Mouse (Mus musculus) ES-E14 (cell line): ENCODE measurements around the gene Madcam1. TPM values are rescaled to one million over a fixed set of nuclear protein-coding genes. Genes with fewer than 3 reads are reported as not detected.

Experiments
- DNase-seq: peaks from one replicate; pipeline ENCODE4 v3.0.0-alpha.2; 2013; ENCODE audit warnings: low read depth, low spot score
- H3K27ac ChIP-seq: 2 replicates; pipeline ENCODE4 v1.5.1; 2012; ENCODE audit warnings: low read depth, mild to moderate bottlenecking, low read length, moderate library complexity, mixed read lengths; ENCODE audit not compliant: poor library complexity, insufficient read depth, severe bottlenecking
- H3K36me3 ChIP-seq: 2 replicates; pipeline ENCODE4 v1.6.1; 2012; ENCODE audit warnings: mild to moderate bottlenecking, low read length, moderate library complexity, mixed read lengths; ENCODE audit not compliant: control insufficient read depth, poor library complexity, insufficient read depth, severe bottlenecking
- H3K4me1 ChIP-seq, 2 experiments: fragments of 150-350 bp in 1 of 2; sonication (generic) in 1 of 2; 2 replicates each; pipeline ENCODE4 v1.6.1; 2012; ENCODE audit warnings: low read length in 2 of 2, mild to moderate bottlenecking in 1 of 2, mixed read lengths in 1 of 2; ENCODE audit not compliant: control insufficient read depth in 2 of 2, insufficient read depth in 2 of 2, poor library complexity in 1 of 2
- H3K4me3 ChIP-seq, 2 experiments: fragments of 150-350 bp in 1 of 2; sonication (generic) in 1 of 2; 2 replicates each; pipeline ENCODE4 v1.5.1; 2012; ENCODE audit warnings: low read length in 2 of 2, low read depth in 1 of 2, mild to moderate bottlenecking in 1 of 2, mixed read lengths in 1 of 2; ENCODE audit not compliant: insufficient read depth in 1 of 2, poor library complexity in 1 of 2, severe bottlenecking in 1 of 2
- H3K9ac ChIP-seq: 2 replicates; pipeline ENCODE4 v1.6.1; 2012; ENCODE audit warnings: low read depth, mild to moderate bottlenecking, low read length, mixed read lengths; ENCODE audit not compliant: poor library complexity, insufficient read depth, severe bottlenecking
- H3K9me3 ChIP-seq: fragments of 150-350 bp; sonication (generic); 2 replicates; pipeline ENCODE4 v1.6.1; 2012; ENCODE audit warnings: low read depth, mild to moderate bottlenecking, low read length; ENCODE audit not compliant: control insufficient read depth, insufficient read depth
- CHD2 ChIP-seq: IDR thresholded peaks from 2 replicates; pipeline ENCODE4 v1.6.1; 2014; ENCODE audit warnings: mild to moderate bottlenecking, low read depth, low read length, inconsistent platforms
- HCFC1 ChIP-seq: IDR thresholded peaks from 2 replicates; pipeline ENCODE4 v1.6.1; 2012; ENCODE audit warnings: low read length, inconsistent platforms, borderline replicate concordance; ENCODE audit not compliant: insufficient read depth
- MAFK ChIP-seq: IDR thresholded peaks from 2 replicates; pipeline ENCODE4 v1.6.1; 2014; ENCODE audit warnings: mild to moderate bottlenecking, low read depth, low read length, inconsistent platforms; ENCODE audit not compliant: insufficient read depth
- ZC3H11A ChIP-seq: IDR thresholded peaks from 2 replicates; pipeline ENCODE4 v1.6.1; 2012; ENCODE audit warnings: low read depth, mild to moderate bottlenecking, inconsistent platforms, low read length, borderline replicate concordance
- ZNF384 ChIP-seq: IDR thresholded peaks from 2 replicates; pipeline ENCODE4 v1.6.1; 2012; ENCODE audit warnings: low read depth, low read length, inconsistent platforms
- in situ Hi-C, 2 experiments: fragments of 600-800 bp; cut with MboI; formaldehyde crosslinking; loops; one replicate each; pipeline ENCODE4 v1.15.1; 2025; ENCODE audit warnings: low sequenced_read_pairs in 2 of 2, inconsistent platforms in 1 of 2; ENCODE audit not compliant: unreplicated experiment in 2 of 2
- total RNA-seq: library from RNA; depleted of rRNA; stranded (reverse); fragments of 300-350 nt; gene quantifications from 2 replicates; pipeline ENCODE4 v1.2.3, GENCODE M21; 2012

Madcam1 gene
- total RNA-seq, 1 experiment = 2.7 TPM

GRCm38 (mm10) chr10:79665051-79665450, 692 bp downstream of the Madcam1 start:
- Histone ChIP-seq H3K36me3 (no peaks in the 10 kb centered on the region), H3K9ac (no peak overlapping the region), H3K27ac (no peak overlapping the region), H3K9me3 (no peaks in the 10 kb centered on the region), H3K4me3 (peak overlapping the region in 1 of 2 experiments; percentile 43; a peak in 1 of 4 replicates), H3K4me1 (peaks cover 4 to 25% of the 10 kb centered on the region in 2 experiments; a peak in 3 of 4 replicates)
- no peak for TF ChIP-seq HCFC1
- TF ChIP-seq ZC3H11A = no peak
- no peak for TF ChIP-seq ZNF384
- TF ChIP-seq CHD2 = no peak
- TF ChIP-seq MAFK = no peak
- no peak for DNase-seq
- in situ Hi-C loops = no loop called here

- no peaks in the 10 kb centered on the region for H3K9me3 ChIP-seq
- H3K4me3 ChIP-seq = no peak overlapping the region
- in situ Hi-C loops = no loop called here
- no peak for TF ChIP-seq MAFK
- no peak for TF ChIP-seq HCFC1
- TF ChIP-seq CHD2 = no peak
- TF ChIP-seq ZC3H11A = no peak
- TF ChIP-seq ZNF384 = no peak
- no peak overlapping the region for H3K27ac ChIP-seq
- H3K36me3 ChIP-seq = no peaks in the 10 kb centered on the region
- peaks cover 3 to 18% of the 10 kb centered on the region in 2 experiments; a peak in 3 of 4 replicates for H3K4me1 ChIP-seq
- no peak for DNase-seq
- no peak overlapping the region for H3K9ac ChIP-seq
Observed at GRCm38 (mm10) chr10:79666493-79666892, 2.1 kb downstream of the Madcam1 start.

GRCm38 (mm10) chr10:79668076-79668475, 3.7 kb downstream of the Madcam1 start:
- H3K27ac ChIP-seq = no peak overlapping the region

GRCm38 (mm10) chr10:79668771-79669575, 4.6 kb downstream of the Madcam1 start, which contains the start of gene Tpgs1:
Gene Tpgs1 (plus strand): TSS chr10:79669369.
- Histone ChIP-seq H3K9ac (peak within 1 kb of the TSS; percentile 90), H3K4me3 (peak within 1 kb of the TSS; percentile 79 to 82), H3K36me3 (no peaks in the 10 kb centered on the region), H3K27ac (peak within 1 kb of the TSS; percentile 85), H3K9me3 (no peaks in the 10 kb centered on the region), H3K4me1 (peaks cover 5 to 25% of the 10 kb centered on the region in 2 experiments; a peak in 3 of 4 replicates)
- DNase-seq = peak; percentile 88
- peak; percentile 90 for TF ChIP-seq HCFC1
- TF ChIP-seq ZNF384 = no peak
- no peak for TF ChIP-seq CHD2
- TF ChIP-seq ZC3H11A = peak; percentile 29; the same call in 1 of the 2 replicates
- in situ Hi-C loops = no loop called here

More at GRCm38 (mm10) chr10:79668076-79668475, 3.7 kb downstream of the Madcam1 start:
- Histone ChIP-seq H3K9me3 (no peaks in the 10 kb centered on the region), H3K4me1 (peaks cover 2 to 24% of the 10 kb centered on the region in 2 experiments; a peak in 3 of 4 replicates), H3K36me3 (no peaks in the 10 kb centered on the region), H3K4me3 (no peak overlapping the region), H3K9ac (no peak overlapping the region)
- in situ Hi-C loops = no loop called here
- no peak for DNase-seq
- TF ChIP-seq ZC3H11A = no peak
- TF ChIP-seq HCFC1 = no peak
- TF ChIP-seq CHD2 = no peak
- no peak for TF ChIP-seq MAFK
- TF ChIP-seq ZNF384 = no peak
